Comparison of ENCODE assay signal across 9 mouse cellular contexts in the genomic region with DNA sequence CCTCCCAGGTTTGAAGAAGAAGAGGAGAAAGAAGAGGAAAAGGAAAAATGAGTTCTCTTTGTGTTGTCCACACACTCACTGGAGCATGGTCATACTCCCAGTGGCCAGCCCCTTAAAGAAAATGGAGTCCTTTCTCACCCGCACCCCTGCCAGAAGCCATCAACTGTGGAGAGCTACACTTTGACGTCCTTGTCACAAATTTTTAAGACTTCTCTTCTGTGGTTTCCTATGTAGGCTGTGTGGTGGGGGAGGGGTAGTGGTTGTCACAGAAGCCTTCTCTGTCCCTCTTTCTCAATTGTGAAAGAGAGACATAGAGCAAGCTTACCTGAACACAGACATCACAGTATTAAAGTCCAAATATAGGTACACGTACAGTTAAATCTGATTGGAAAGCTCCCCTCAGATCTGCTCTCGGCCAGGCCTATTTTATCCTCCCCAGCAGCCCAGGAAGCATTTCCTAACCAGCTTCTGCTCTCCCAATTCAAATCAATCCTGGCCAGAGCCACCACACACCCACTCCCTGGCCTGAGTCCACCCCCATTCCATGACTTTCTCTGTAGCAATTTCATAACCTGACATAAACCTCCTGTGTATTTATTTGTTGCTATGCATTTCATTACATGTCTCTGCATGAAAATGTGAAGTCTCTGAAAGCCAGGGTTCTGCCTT.
DNase-seq lines count a peak whose midpoint lies in the region; ATAC-seq lines count a peak whose summit lies in the region.
"Had no signal": no experiment of that assay in that cellular context is flagged by ENCODE, and none has a peak within 500 bp of the region (broad histone marks: within the 10 kb centered on the region; RNA-seq: fewer than 3 reads in every experiment).

No protein-coding gene starts in this region.

- no peak for ATAC-seq in erythroid progenitor cell, adult 5-6 weeks (replicated peaks; ENCODE audit: low FRiP score, poor library complexity, severe bottlenecking)

- DNase-seq in heart, adult 11 months, result peak; percentile 91
- no peak for DNase-seq in heart, adult 8-10 months (ENCODE audit: low spot score)
- DNase-seq in urinary bladder, adult 18-20 months (ENCODE audit: low spot score in 2 of 2), result peak; percentile 24 to 55
- no peak for DNase-seq in urinary bladder, adult 2 months (ENCODE audit: low spot score)
- DNase-seq in layer of hippocampus, postnatal 25 days (ENCODE audit: extremely low spot score in 1 of 2, low spot score in 1 of 2), result peak; percentile 11 to 14
- DNase-seq in urinary bladder, postnatal 36 days (ENCODE audit: low spot score in 2 of 2), result peak; percentile 28 to 59
- DNase-seq in thymus, adult 18-20 months, result no peak
- DNase-seq: embryo, embryonic 11 days had no signal

Comparison
In these comparisons a context has a peak if more than half of its experiments do, and no peak if none do; other contexts are left out.
1. DNase-seq: peak in heart, adult 11 months (single experiment), urinary bladder, adult 18-20 months (2 of 2), layer of hippocampus, postnatal 25 days (2 of 2) and urinary bladder, postnatal 36 days (2 of 2); none in heart, adult 8-10 months (single experiment), urinary bladder, adult 2 months (single experiment) and thymus, adult 18-20 months (0 of 2).